Mouse (Mus musculus) limb, embryonic 11.5 days (tissue): ENCODE data around the gene Gm10273. TPM values are rescaled to one million over a fixed set of nuclear protein-coding genes. Genes with fewer than 3 reads are reported as not detected.
"Not testable (repeated sequence)": the region's sequence is repeated elsewhere in the genome, so short reads cannot be mapped to it uniquely, and the experiment has no call there.

Source experiments
- ATAC-seq: fragments of 200-750 bp; cut with Nextera tagmentation; 2 replicates; pipeline ENCODE4 v1.8.0; 2017; ENCODE audit warnings: low read depth; ENCODE audit not compliant: insufficient number of reproducible peaks, low FRiP score, low TSS enrichment
- DNase-seq: peaks from one replicate; pipeline ENCODE4 v3.0.0-alpha.2; 2015; ENCODE audit warnings: low spot score
- H3K27ac ChIP-seq: fragments of 300-500 bp; sonication (generic); replicated peaks from 2 replicates; pipeline ENCODE4 v1.5.1; 2014; ENCODE audit warnings: low read depth, mild to moderate bottlenecking, low read length
- H3K27me3 ChIP-seq: fragments of 300-500 bp; sonication (generic); 2 replicates; pipeline ENCODE4 v1.6.1; 2014; ENCODE audit warnings: mild to moderate bottlenecking, low read length, mixed read lengths; ENCODE audit not compliant: control insufficient read depth, insufficient read depth
- H3K36me3 ChIP-seq: fragments of 300-500 bp; sonication (generic); 2 replicates; pipeline ENCODE4 v1.6.1; 2014; ENCODE audit warnings: mild to moderate bottlenecking, low read length, moderate library complexity, mixed read lengths; ENCODE audit not compliant: control insufficient read depth, insufficient read depth
- H3K4me1 ChIP-seq: fragments of 300-500 bp; sonication (generic); 2 replicates; pipeline ENCODE4 v1.6.1; 2014; ENCODE audit warnings: low read length, mixed read lengths; ENCODE audit not compliant: control insufficient read depth, insufficient read depth
- H3K4me2 ChIP-seq: fragments of 300-500 bp; sonication (generic); 2 replicates; pipeline ENCODE4 v1.6.1; 2014; ENCODE audit warnings: low read depth, mild to moderate bottlenecking, moderate library complexity; ENCODE audit not compliant: severe bottlenecking
- H3K4me3 ChIP-seq: fragments of 300-500 bp; sonication (generic); 2 replicates; pipeline ENCODE4 v1.5.1; 2014; ENCODE audit warnings: low read depth, low read length
- H3K9ac ChIP-seq: fragments of 300-500 bp; sonication (generic); 2 replicates; pipeline ENCODE4 v1.6.1; 2014; ENCODE audit warnings: mild to moderate bottlenecking, low read length
- H3K9me3 ChIP-seq: fragments of 300-500 bp; sonication (generic); 2 replicates; pipeline ENCODE4 v1.6.1; 2016; ENCODE audit warnings: low read length; ENCODE audit not compliant: control insufficient read depth
- WGBS: fragments of 180-500 bp; shearing (Covaris S2); extraction: QIAGEN DNeasy Blood & Tissue Kit; methylation state at CpG from one replicate; pipeline ENCODE4 v1.1.7; 2014; 5-methylcytosine and 5-hydroxymethylcytosine counted together
- polyA plus RNA-seq: library from polyadenylated mRNA; unstranded; fragments of >200 nt; fragmentation: Nextera tagmentation; extraction: Ambion mirVana; gene quantifications from 2 replicates; pipeline ENCODE4 v1.2.1, GENCODE M21; 2014

Gene Gm10273
- polyA plus RNA-seq, 1 experiment from 2014 or later: 5.1 TPM

DNA sequence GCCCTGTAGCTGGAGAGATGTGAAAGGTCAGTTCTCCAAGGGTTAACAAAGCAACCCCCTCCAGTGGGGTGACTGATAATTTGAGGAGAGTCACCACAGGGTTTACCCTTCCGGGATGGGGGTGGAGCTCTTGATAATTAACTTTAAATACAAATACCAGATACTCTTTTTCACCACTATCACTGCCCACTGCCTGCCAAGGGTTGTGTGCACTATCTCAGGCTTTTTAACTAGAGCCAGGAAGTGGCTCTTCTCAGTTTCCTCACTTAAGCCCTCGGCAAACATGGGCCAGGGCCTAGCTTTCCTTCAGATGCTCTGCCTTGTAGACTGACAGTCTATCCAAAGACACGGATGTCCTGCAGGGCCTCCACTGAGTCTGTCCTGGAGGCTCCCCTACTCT, 15.5 kb upstream of the Gm10273 start:
- H3K27ac ChIP-seq: no peak overlapping the region

DNA sequence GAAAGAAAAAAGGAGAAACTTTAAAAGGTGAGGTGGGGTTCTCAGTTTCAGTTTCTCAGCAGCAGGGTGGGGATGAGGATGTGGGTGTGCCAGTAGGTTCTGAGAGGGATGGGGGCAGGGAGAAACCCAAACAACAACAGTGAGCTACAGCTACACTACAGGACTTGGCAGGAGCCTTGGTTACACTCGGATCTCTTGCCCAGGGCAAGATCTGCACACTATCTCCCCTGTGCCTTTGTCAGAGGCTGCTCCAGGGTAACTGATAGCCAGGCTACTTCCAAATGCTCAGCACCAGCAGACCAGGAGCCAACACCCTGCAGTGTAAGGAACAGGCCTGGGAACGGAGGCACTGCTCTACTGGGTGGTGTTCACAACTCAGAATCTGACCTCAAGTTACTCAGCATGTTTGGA, 15.0 kb upstream of the Gm10273 start:
- H3K4me2 ChIP-seq: no peak overlapping the region
- no peak overlapping the region for H3K27ac ChIP-seq
- H3K4me3 ChIP-seq: no peak overlapping the region
- H3K9ac ChIP-seq: no peak overlapping the region
- no peak for DNase-seq
- 84% methylated on average over 2 of the region's 2 CpGs for WGBS
- ATAC-seq: no peak
- H3K36me3 ChIP-seq: no peaks in the 10 kb centered on the region
- no peaks in the 10 kb centered on the region for H3K9me3 ChIP-seq
- H3K4me1 ChIP-seq: no peaks in the 10 kb centered on the region
- no peaks in the 10 kb centered on the region for H3K27me3 ChIP-seq

More for the DNA sequence above, 15.5 kb upstream of the Gm10273 start:
- Histone ChIP-seq H3K4me1 (no peaks in the 10 kb centered on the region), H3K9me3 (no peaks in the 10 kb centered on the region), H3K4me3 (no peak overlapping the region), H3K4me2 (no peak overlapping the region), H3K27me3 (no peaks in the 10 kb centered on the region), H3K36me3 (no peaks in the 10 kb centered on the region), H3K9ac (no peak overlapping the region)
- ATAC-seq (no peak), DNase-seq (no peak)
- 47% methylated on average over 3 of the region's 3 CpGs for WGBS

DNA sequence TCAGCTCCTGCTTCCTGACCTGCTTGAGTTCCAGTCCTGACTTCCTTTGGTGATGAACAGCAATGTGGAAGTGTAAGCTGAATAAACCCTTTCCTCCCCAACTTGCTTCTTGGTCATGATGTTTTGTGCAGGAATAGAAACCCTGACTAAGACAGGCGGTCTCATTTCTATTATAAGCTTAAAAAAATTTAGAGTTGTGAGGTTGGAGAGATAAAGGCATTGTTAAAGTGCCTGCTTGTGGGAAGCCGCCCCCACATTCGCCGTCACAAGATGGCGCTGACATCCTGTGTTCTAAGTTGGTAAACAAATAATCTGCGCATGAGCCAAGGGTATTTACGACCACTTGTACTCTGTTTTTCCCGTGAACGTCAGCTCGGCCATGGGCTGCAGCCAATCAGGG, 13.9 kb upstream of the Gm10273 start:
- 87% methylated on average over 5 of the region's 10 CpGs for WGBS
- H3K9me3 ChIP-seq, H3K9ac ChIP-seq, H3K4me2 ChIP-seq, H3K27me3 ChIP-seq, DNase-seq, ATAC-seq, H3K36me3 ChIP-seq, H3K4me1 ChIP-seq, H3K27ac ChIP-seq, H3K4me3 ChIP-seq: not testable (repeated sequence)

DNA sequence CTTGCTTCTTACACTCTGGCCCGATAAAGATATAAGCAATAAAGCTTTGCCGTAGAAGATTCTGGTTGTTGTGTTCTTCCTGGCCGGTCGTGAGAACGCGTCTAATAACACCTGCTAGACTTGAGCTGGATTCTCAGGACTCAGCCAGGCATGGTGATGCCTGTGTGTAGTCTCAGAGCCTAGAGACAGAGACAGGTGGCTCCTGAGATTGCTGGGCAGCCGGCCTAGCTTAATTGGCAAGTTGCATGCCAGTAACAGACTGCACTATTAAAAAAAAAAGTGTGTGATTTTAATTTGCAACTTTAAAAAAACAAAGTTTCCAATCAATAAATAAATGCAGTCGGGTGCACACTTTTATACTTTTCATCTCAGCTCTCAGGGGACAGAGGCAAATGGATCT, 8.5 kb upstream of the Gm10273 start:
- Histone ChIP-seq H3K4me1 (no peaks in the 10 kb centered on the region), H3K4me3 (no peak overlapping the region), H3K36me3 (no peaks in the 10 kb centered on the region), H3K4me2 (no peak overlapping the region), H3K9ac (no peak overlapping the region), H3K27me3 (no peaks in the 10 kb centered on the region), H3K9me3 (peaks cover 9% of the 10 kb centered on the region; the same call in 1 of the 2 replicates), H3K27ac (no peak overlapping the region)
- ATAC-seq (no peak), DNase-seq (no peak)
- 92% methylated on average over 7 of the region's 8 CpGs for WGBS

DNA sequence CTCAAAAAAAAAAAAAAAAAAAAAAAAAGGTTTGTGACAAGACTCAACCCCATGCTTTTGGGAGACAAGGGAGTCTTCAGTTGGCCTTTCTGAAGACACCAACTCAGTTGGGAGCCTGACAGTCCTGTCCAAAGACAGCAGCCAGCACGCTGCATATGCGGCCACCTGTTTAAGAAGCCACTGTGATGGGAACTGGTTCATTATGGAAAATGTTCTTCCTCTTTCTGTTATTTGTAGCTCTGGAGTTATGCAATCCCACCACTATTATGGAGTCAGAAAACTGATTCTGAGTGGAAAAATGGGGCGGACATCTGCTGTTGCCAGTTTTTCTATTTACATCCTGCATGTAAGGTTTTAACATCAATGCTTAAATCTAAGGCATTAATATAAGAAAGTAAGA, 5.8 kb upstream of the Gm10273 start:
- Histone ChIP-seq H3K27me3 (no peaks in the 10 kb centered on the region), H3K27ac (no peak overlapping the region), H3K36me3 (no peaks in the 10 kb centered on the region), H3K9ac (no peak overlapping the region), H3K4me1 (no peaks in the 10 kb centered on the region), H3K4me2 (no peak overlapping the region), H3K4me3 (no peak overlapping the region), H3K9me3 (peaks cover 9% of the 10 kb centered on the region; the same call in 1 of the 2 replicates)
- 95% methylated on average over 3 of the region's 3 CpGs for WGBS
- DNase-seq (no peak), ATAC-seq (no peak)

DNA sequence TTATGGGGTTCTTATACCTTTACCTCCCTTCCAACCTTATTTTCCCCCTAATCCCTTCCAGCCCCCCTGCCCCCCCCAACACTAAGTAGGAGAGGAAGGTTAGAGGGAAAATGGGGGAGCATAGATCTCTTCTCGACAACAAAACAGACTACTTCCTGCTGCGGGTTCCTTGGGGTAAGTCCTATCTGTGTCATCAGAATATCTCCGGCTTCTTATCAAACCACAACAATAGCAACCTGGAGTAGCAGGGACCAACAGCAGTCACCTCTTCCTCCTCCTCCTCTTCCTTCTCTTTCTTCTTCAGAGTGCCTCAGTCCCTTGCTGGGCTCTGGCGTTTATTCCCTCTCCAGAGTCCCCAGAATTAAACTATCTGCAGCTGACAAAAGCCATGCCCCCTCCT, 3.5 kb upstream of the Gm10273 start:
- no peak overlapping the region for H3K4me3 ChIP-seq
- no peak overlapping the region for H3K4me2 ChIP-seq
- H3K4me1 ChIP-seq: no peaks in the 10 kb centered on the region
- ATAC-seq (no peak), DNase-seq (no peak)
- no peaks in the 10 kb centered on the region for H3K27me3 ChIP-seq
- no peak overlapping the region for H3K27ac ChIP-seq
- H3K9ac ChIP-seq: no peak overlapping the region
- 60% methylated on average over 4 of the region's 4 CpGs for WGBS
- H3K9me3 ChIP-seq: peaks cover 9% of the 10 kb centered on the region; the same call in 1 of the 2 replicates
- H3K36me3 ChIP-seq: no peaks in the 10 kb centered on the region

DNA sequence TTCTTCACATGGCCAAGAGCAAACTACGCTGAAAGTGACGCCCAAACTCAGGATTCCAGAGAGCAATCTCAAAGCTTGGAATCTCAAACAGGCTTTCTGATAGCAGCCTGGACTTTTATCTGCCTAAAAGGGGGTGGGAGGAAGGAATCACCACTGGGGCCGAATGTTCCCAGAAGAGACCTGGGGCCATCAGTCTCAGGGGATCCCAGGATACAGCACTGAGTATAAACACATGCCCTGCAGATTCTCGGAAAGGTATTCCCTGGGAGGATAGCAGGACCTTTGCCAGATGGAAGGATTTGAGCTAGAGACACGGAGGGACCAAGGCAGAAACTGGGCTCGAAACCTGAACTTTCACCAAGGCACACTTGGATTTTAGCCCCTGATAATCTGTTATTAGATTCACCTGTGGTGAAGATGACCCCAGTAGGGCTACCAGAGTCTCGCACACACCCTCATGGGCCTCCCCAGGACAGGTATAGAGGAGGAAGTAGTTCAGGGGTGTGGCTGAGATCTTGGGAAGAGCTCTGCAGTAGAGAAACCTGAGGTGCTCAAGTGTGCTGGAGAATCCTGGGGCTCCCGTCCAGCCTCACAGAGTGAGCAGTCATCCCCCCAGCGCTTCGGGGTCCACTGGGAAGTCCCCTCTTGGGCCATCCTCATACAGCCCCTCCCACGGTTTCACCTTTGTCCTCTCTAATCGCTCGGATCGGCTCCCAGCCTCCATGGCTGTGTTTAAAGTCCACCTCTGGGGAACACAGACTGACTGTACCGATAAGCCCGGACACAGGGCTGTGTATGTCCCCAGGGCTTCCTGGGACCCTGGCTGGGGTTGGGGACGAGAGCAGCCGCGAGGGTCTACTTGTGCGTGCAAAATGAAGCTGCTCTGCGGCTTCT, 7.7 kb downstream of the Gm10273 start, which contains the start of gene Pla2g12b:
Gene Pla2g12b (plus strand): TSS at position 762 of the 894 bp plus-strand sequence.
- Histone ChIP-seq H3K27me3 (no peaks in the 10 kb centered on the region), H3K36me3 (no peaks in the 10 kb centered on the region), H3K4me1 (no peaks in the 10 kb centered on the region), H3K4me3 (no peak within 1 kb of the TSS), H3K9me3 (no peaks in the 10 kb centered on the region), H3K4me2 (no peak within 1 kb of the TSS), H3K9ac (no peak within 1 kb of the TSS), H3K27ac (no peak within 1 kb of the TSS)
- ATAC-seq (no peak), DNase-seq (no peak)
- 75% methylated on average over 21 of the region's 21 CpGs for WGBS

DNA sequence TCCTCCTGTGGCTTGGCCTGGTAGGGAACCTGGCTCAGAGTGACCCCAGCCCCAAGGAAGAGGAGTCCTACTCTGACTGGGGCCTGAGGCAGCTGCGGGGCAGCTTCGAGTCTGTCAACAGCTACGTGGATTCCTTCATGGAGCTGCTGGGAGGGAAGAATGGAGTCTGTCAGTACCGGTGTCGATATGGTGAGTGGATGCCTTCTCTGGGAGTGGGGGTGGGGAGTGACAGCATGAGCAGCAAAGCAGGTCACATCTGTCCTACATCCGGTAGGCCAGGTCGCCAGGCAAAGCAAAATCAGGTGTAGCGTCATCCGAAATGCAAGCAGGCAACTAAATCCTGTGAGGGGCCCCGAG, 8.3 kb downstream of the Gm10273 start:
- 83% methylated on average over 10 of the region's 10 CpGs for WGBS
- H3K27ac ChIP-seq: no peak overlapping the region
- no peak overlapping the region for H3K4me3 ChIP-seq

More for the DNA sequence above, 8.3 kb downstream of the Gm10273 start:
- Histone ChIP-seq H3K4me1 (no peaks in the 10 kb centered on the region), H3K9ac (no peak overlapping the region), H3K36me3 (no peaks in the 10 kb centered on the region), H3K9me3 (no peaks in the 10 kb centered on the region), H3K4me2 (no peak overlapping the region), H3K27me3 (no peaks in the 10 kb centered on the region)
- DNase-seq: no peak
- no peak for ATAC-seq
